In genomic region chr4:148941321-148941720, GRCm38 (mm10) we compare ENCODE assay signal across 9 mouse cellular contexts.
DNase-seq lines count a peak whose midpoint lies in the region; ATAC-seq and TF ChIP-seq lines count a peak whose summit lies in the region.
"Had no signal": no experiment of that assay in that cellular context is flagged by ENCODE, and none has a peak within 500 bp of the region (broad histone marks: within the 10 kb centered on the region; RNA-seq: fewer than 3 reads in every experiment).

No protein-coding gene starts in this region.

- DNase-seq in forebrain, embryonic 10.5 days (ENCODE audit: extremely low spot score, low spot score): no peak
- no peak for DNase-seq in neural tube, embryonic 11.5 days (ENCODE audit: low spot score)
- DNase-seq in neural tube, embryonic 10.5 days (ENCODE audit: extremely low spot score, low spot score): no peak
- no peak for DNase-seq in stomach, postnatal 0 days (ENCODE audit: low spot score)
- no peak for DNase-seq in layer of hippocampus, postnatal 25 days (ENCODE audit: extremely low spot score in 1 of 2, low spot score in 1 of 2)
- no peak for DNase-seq in frontal cortex, adult 2 months (ENCODE audit: extremely low spot score in 1 of 2, low spot score in 1 of 2)

- 68% methylated on average over 11 of the region's 11 CpGs for WGBS in forebrain, embryonic 10.5 days
- 48% methylated on average over 11 of the region's 11 CpGs for WGBS in forebrain, embryonic 15.5 days
- WGBS in neural tube, embryonic 11.5 days: 46% methylated on average over 11 of the region's 11 CpGs
- WGBS in macrophage (ENCODE audit: missing documents): 14% methylated on average over 11 of the region's 11 CpGs
- 40% methylated on average over 11 of the region's 11 CpGs for WGBS in stomach, postnatal 0 days

- peaks cover 82% of the 10 kb centered on the region for H3K27me3 ChIP-seq in forebrain, embryonic 10.5 days (ENCODE audit: poor library complexity, severe bottlenecking)
- H3K27me3 ChIP-seq in forebrain, embryonic 15.5 days: peaks cover 8% of the 10 kb centered on the region; the same call in 1 of the 2 replicates
- no peaks in the 10 kb centered on the region; the same call in 1 of the 2 replicates for H3K27me3 ChIP-seq in neural tube, embryonic 11.5 days (ENCODE audit: control insufficient read depth, insufficient read depth, low read length)
- H3K27me3 ChIP-seq in stomach, postnatal 0 days (ENCODE audit: control insufficient read depth, insufficient read depth, low read length): no peaks in the 10 kb centered on the region

- TF ChIP-seq CTCF in stomach, postnatal 0 days (IDR thresholded peaks at IDR 0.05; ENCODE audit: low read depth): no peak

- no peak overlapping the region for H3K9ac ChIP-seq in forebrain, embryonic 15.5 days (replicated peaks)
- no peak overlapping the region for H3K9ac ChIP-seq in neural tube, embryonic 11.5 days (ENCODE audit: low read length)
- H3K9ac ChIP-seq in stomach, postnatal 0 days (ENCODE audit: low read length): 0 out of 2 replicates have a peak overlapping the region, but pooled peaks have one; percentile 23
- H3K9ac ChIP-seq: limb, embryonic 15.5 days had no signal

- H3K36me3 ChIP-seq in forebrain, embryonic 10.5 days (replicated peaks): peaks cover 46% of the 10 kb centered on the region
- H3K36me3 ChIP-seq in forebrain, embryonic 15.5 days: no peaks in the 10 kb centered on the region
- no peaks in the 10 kb centered on the region for H3K36me3 ChIP-seq in neural tube, embryonic 11.5 days (ENCODE audit: control insufficient read depth, insufficient read depth, low read length)
- H3K36me3 ChIP-seq in macrophage (ENCODE audit: inconsistent target): no peaks in the 10 kb centered on the region
- peaks cover 18% of the 10 kb centered on the region for H3K36me3 ChIP-seq in stomach, postnatal 0 days (ENCODE audit: control insufficient read depth, insufficient read depth, low read length)
- H3K36me3 ChIP-seq: limb, embryonic 15.5 days had no signal

- H3K4me3 ChIP-seq in forebrain, embryonic 10.5 days: peak overlapping the region; percentile 38; the same call in 1 of the 2 replicates
- no peak overlapping the region for H3K4me3 ChIP-seq in forebrain, embryonic 15.5 days
- H3K4me3 ChIP-seq in neural tube, embryonic 11.5 days (ENCODE audit: low read depth, low read length): no peak overlapping the region
- H3K4me3 ChIP-seq in macrophage (ENCODE audit: inconsistent target): peak overlapping the region; percentile 29
- no peak overlapping the region for H3K4me3 ChIP-seq in stomach, postnatal 0 days (ENCODE audit: low read depth, low read length)

- no peak overlapping the region for H3K4me2 ChIP-seq in forebrain, embryonic 15.5 days (replicated peaks)
- no peak overlapping the region for H3K4me2 ChIP-seq in neural tube, embryonic 11.5 days (ENCODE audit: low read depth)
- no peak overlapping the region for H3K4me2 ChIP-seq in stomach, postnatal 0 days (replicated peaks; ENCODE audit: low read depth)

- no peak for TF ChIP-seq EP300 in stomach, postnatal 0 days (optimal IDR thresholded peaks at IDR 0.05)

- no peaks in the 10 kb centered on the region for H3K9me3 ChIP-seq in forebrain, embryonic 10.5 days
- no peaks in the 10 kb centered on the region for H3K9me3 ChIP-seq in forebrain, embryonic 15.5 days
- H3K9me3 ChIP-seq in neural tube, embryonic 11.5 days (ENCODE audit: control insufficient read depth, low read length): no peaks in the 10 kb centered on the region
- no peaks in the 10 kb centered on the region for H3K9me3 ChIP-seq in stomach, postnatal 0 days (ENCODE audit: control insufficient read depth, low read length)
- H3K9me3 ChIP-seq: limb, embryonic 15.5 days had no signal

- peaks cover 51% of the 10 kb centered on the region for H3K4me1 ChIP-seq in forebrain, embryonic 10.5 days
- H3K4me1 ChIP-seq in forebrain, embryonic 15.5 days: peaks cover 17% of the 10 kb centered on the region
- peaks cover 17% of the 10 kb centered on the region for H3K4me1 ChIP-seq in neural tube, embryonic 11.5 days (ENCODE audit: control insufficient read depth, insufficient read depth, low read length)
- peaks cover 5% of the 10 kb centered on the region for H3K4me1 ChIP-seq in stomach, postnatal 0 days (replicated peaks; ENCODE audit: control insufficient read depth, insufficient read depth)

- no peaks in the 10 kb centered on the region for H3K79me2 ChIP-seq in macrophage (ENCODE audit: inconsistent target)

- peak overlapping the region; percentile 78 for H3K27ac ChIP-seq in forebrain, embryonic 10.5 days
- no peak overlapping the region; the same call in 1 of the 2 replicates for H3K27ac ChIP-seq in forebrain, embryonic 15.5 days (replicated peaks)
- peak overlapping the region; percentile 44 for H3K27ac ChIP-seq in neural tube, embryonic 11.5 days (ENCODE audit: low read depth, low read length)
- peak overlapping the region; percentile 79 for H3K27ac ChIP-seq in macrophage
- H3K27ac ChIP-seq in stomach, postnatal 0 days (replicated peaks): peak overlapping the region; percentile 30; the same call in 1 of the 2 replicates
- H3K27ac ChIP-seq: limb, embryonic 15.5 days had no signal

- ATAC-seq in forebrain, embryonic 15.5 days (replicated peaks): no peak
- no peak for ATAC-seq in neural tube, embryonic 11.5 days (ENCODE audit: insufficient read depth, low FRiP score, low TSS enrichment)
- ATAC-seq in stomach, postnatal 0 days (ENCODE audit: low FRiP score, low TSS enrichment): no peak

Comparison
In these comparisons a context has a peak if more than half of its experiments do, and no peak if none do; other contexts are left out.
1. H3K4me3 ChIP-seq: peak in forebrain, embryonic 10.5 days (single experiment) and macrophage (single experiment); none in forebrain, embryonic 15.5 days (single experiment), neural tube, embryonic 11.5 days (single experiment) and stomach, postnatal 0 days (single experiment).